Mouse (Mus musculus): Measurements from ENCODE around the gene Fam120b. TPM values are rescaled to one million over a fixed set of nuclear protein-coding genes. Genes with fewer than 3 reads are reported as not detected.

Fam120b gene
- total RNA-seq, 2 experiments from 2014 or later: 8.6 to 8.8 TPM

GRCm38 (mm10) chr17:15377901-15378300 is 18.1 kb upstream of the Fam120b start:
- intact Hi-C loops (cut with DNase I; ENCODE audit: low total_unique reads): loop anchor here (5.0 to 10.0 kb wide), 2 partner anchors 193 to 311 kb away; no protein-coding TSS in a partner anchor
- DNase-seq: no peak

GRCm38 (mm10) chr17:15378413-15379109 is 17.4 kb upstream of the Fam120b start:
- intact Hi-C loops (cut with DNase I; ENCODE audit: low total_unique reads): loop anchor here (5.0 to 10.0 kb wide), 2 partner anchors 194 to 311 kb away; no protein-coding TSS in a partner anchor
- no peak for DNase-seq

GRCm38 (mm10) chr17:15379741-15380526 is 16.1 kb upstream of the Fam120b start:
- no peak for DNase-seq
- intact Hi-C loops (cut with DNase I; ENCODE audit: low total_unique reads): loop anchor here (5.0 to 10.0 kb wide), 2 partner anchors 195 to 313 kb away; no protein-coding TSS in a partner anchor

- peak; percentile 18 for DNase-seq
- intact Hi-C loops (cut with DNase I; ENCODE audit: low total_unique reads): no loop called here
These were observed 15.4 kb upstream of the Fam120b start for GRCm38 (mm10) chr17:15380641-15381051.

- intact Hi-C loops (cut with DNase I; ENCODE audit: low total_unique reads): no loop called here
- DNase-seq: no peak
These were observed 14.7 kb upstream of the Fam120b start for GRCm38 (mm10) chr17:15381092-15381860.

- DNase-seq: no peak
These were observed 13.9 kb upstream of the Fam120b start for GRCm38 (mm10) chr17:15381869-15382660.

GRCm38 (mm10) chr17:15383360-15383759 is 12.6 kb upstream of the Fam120b start:
- DNase-seq: no peak
- intact Hi-C loops (cut with DNase I; ENCODE audit: low total_unique reads): no loop called here

More at GRCm38 (mm10) chr17:15381869-15382660, 13.9 kb upstream of the Fam120b start:
- intact Hi-C loops (cut with DNase I; ENCODE audit: low total_unique reads): no loop called here

- intact Hi-C loops (cut with DNase I; ENCODE audit: low total_unique reads): no loop called here
- DNase-seq: no peak
These were observed 7.1 kb upstream of the Fam120b start for GRCm38 (mm10) chr17:15388892-15389291.

- intact Hi-C loops (cut with DNase I; ENCODE audit: low total_unique reads): no loop called here
These were observed 6.6 kb upstream of the Fam120b start for GRCm38 (mm10) chr17:15389356-15389755.

GRCm38 (mm10) chr17:15401716-15402115 is 5.7 kb downstream of the Fam120b start:
- intact Hi-C loops (cut with DNase I; ENCODE audit: low total_unique reads): no loop called here

More at GRCm38 (mm10) chr17:15389356-15389755, 6.6 kb upstream of the Fam120b start:
- no peak for DNase-seq

GRCm38 (mm10) chr17:15406576-15406975 is 10.6 kb downstream of the Fam120b start:
- DNase-seq: no peak
- intact Hi-C loops (cut with DNase I; ENCODE audit: low total_unique reads): no loop called here

More at GRCm38 (mm10) chr17:15401716-15402115, 5.7 kb downstream of the Fam120b start:
- DNase-seq: no peak

GRCm38 (mm10) chr17:15409261-15409660 is 13.3 kb downstream of the Fam120b start:
- no peak for DNase-seq
- intact Hi-C loops (cut with DNase I; ENCODE audit: low total_unique reads): no loop called here

- no peak for DNase-seq
- intact Hi-C loops (cut with DNase I; ENCODE audit: low total_unique reads): no loop called here
These were observed 14.9 kb downstream of the Fam120b start for GRCm38 (mm10) chr17:15410861-15411260.

- no peak for DNase-seq
These were observed 20.7 kb downstream of the Fam120b start for GRCm38 (mm10) chr17:15416596-15417215.

GRCm38 (mm10) chr17:15419534-15419933 is 23.5 kb downstream of the Fam120b start:
- no peak for DNase-seq
- intact Hi-C loops (cut with DNase I; ENCODE audit: low total_unique reads): loop anchor here (5.0 kb wide), 1 partner anchor 58 kb away; no protein-coding TSS in a partner anchor

More at GRCm38 (mm10) chr17:15416596-15417215, 20.7 kb downstream of the Fam120b start:
- intact Hi-C loops (cut with DNase I; ENCODE audit: low total_unique reads): loop anchor here (5.0 kb wide), 1 partner anchor 61 kb away; no protein-coding TSS in a partner anchor

GRCm38 (mm10) chr17:15420021-15420603 is 24.1 kb downstream of the Fam120b start:
- DNase-seq: no peak
- intact Hi-C loops (cut with DNase I; ENCODE audit: low total_unique reads): no loop called here

- no peak for DNase-seq
- intact Hi-C loops (cut with DNase I; ENCODE audit: low total_unique reads): no loop called here
These were observed 25.4 kb downstream of the Fam120b start for GRCm38 (mm10) chr17:15421446-15421845.

GRCm38 (mm10) chr17:15422666-15423065 is 26.7 kb downstream of the Fam120b start:
- DNase-seq: no peak
- intact Hi-C loops (cut with DNase I; ENCODE audit: low total_unique reads): no loop called here

Data from gastrocnemius, postnatal 14 days (tissue).